Mouse (Mus musculus): ENCODE results near the gene Ppp1r14c. TPM values are rescaled to one million over a fixed set of nuclear protein-coding genes. Genes with fewer than 3 reads are reported as not detected.
"Not testable (repeated sequence)": the region's sequence is repeated elsewhere in the genome, so short reads cannot be mapped to it uniquely, and the experiment has no call there.

The Ppp1r14c gene
- polyA plus RNA-seq, 1 experiment from 2014 or later = 27.7 TPM

- Histone ChIP-seq H3K27me3 (no peaks in the 10 kb centered on the region), H3K27ac (replicated peaks) (no peak overlapping the region), H3K9ac (no peak overlapping the region), H3K4me1 (peaks cover 7% of the 10 kb centered on the region; the same call in 1 of the 2 replicates), H3K36me3 (no peaks in the 10 kb centered on the region), H3K4me3 (replicated peaks) (no peak overlapping the region), H3K9me3 (replicated peaks) (no peaks in the 10 kb centered on the region), H3K4me2 (replicated peaks) (no peak overlapping the region)
- 35% methylated on average over 3 of the region's 3 CpGs for WGBS
- no peak for ATAC-seq (ENCODE audit: insufficient number of reproducible peaks, low FRiP score, low TSS enrichment, low read depth)
Measured at GRCm38 (mm10) chr10:3427689-3428399, 62.0 kb downstream of the Ppp1r14c start.

- Histone ChIP-seq H3K9ac (no peak overlapping the region), H3K4me1 (no peaks in the 10 kb centered on the region), H3K27ac (replicated peaks) (no peak overlapping the region), H3K27me3 (no peaks in the 10 kb centered on the region), H3K4me2 (replicated peaks) (no peak overlapping the region), H3K9me3 (replicated peaks) (peaks cover 6% of the 10 kb centered on the region; the same call in 1 of the 2 replicates), H3K36me3 (0 out of 2 replicates have a peak, but pooled peaks cover 2% of the 10 kb centered on the region), H3K4me3 (replicated peaks) (no peak overlapping the region)
- WGBS = 94% methylated on average over 8 of the region's 8 CpGs
- ATAC-seq (ENCODE audit: insufficient number of reproducible peaks, low FRiP score, low TSS enrichment, low read depth) = no peak
Measured at GRCm38 (mm10) chr10:3434848-3435474, 69.1 kb downstream of the Ppp1r14c start.

GRCm38 (mm10) chr10:3440722-3441471 lies 75.0 kb downstream of the Ppp1r14c start:
- H3K4me2 ChIP-seq (replicated peaks) = no peak overlapping the region
- H3K36me3 ChIP-seq = no peaks in the 10 kb centered on the region
- no peak overlapping the region for H3K4me3 ChIP-seq (replicated peaks)
- H3K4me1 ChIP-seq = no peaks in the 10 kb centered on the region
- H3K27ac ChIP-seq (replicated peaks) = no peak overlapping the region
- H3K9me3 ChIP-seq (replicated peaks) = no peaks in the 10 kb centered on the region
- no peak overlapping the region for H3K9ac ChIP-seq
- WGBS = 43% methylated on average over 2 of the region's 2 CpGs
- no peak for ATAC-seq (ENCODE audit: insufficient number of reproducible peaks, low FRiP score, low TSS enrichment, low read depth)
- H3K27me3 ChIP-seq = no peaks in the 10 kb centered on the region

GRCm38 (mm10) chr10:3446748-3447147 lies 80.9 kb downstream of the Ppp1r14c start:
- H3K4me2 ChIP-seq (replicated peaks); H3K9ac ChIP-seq; H3K9me3 ChIP-seq (replicated peaks); H3K27ac ChIP-seq (replicated peaks); ATAC-seq (ENCODE audit: insufficient number of reproducible peaks, low FRiP score, low TSS enrichment, low read depth); H3K36me3 ChIP-seq; H3K27me3 ChIP-seq; H3K4me3 ChIP-seq (replicated peaks); H3K4me1 ChIP-seq: not testable (repeated sequence)
- 93% methylated on average over 10 of the region's 10 CpGs for WGBS

- Histone ChIP-seq H3K4me3 (replicated peaks) (no peak overlapping the region), H3K27ac (replicated peaks) (no peak overlapping the region), H3K36me3 (no peaks in the 10 kb centered on the region), H3K4me2 (replicated peaks) (no peak overlapping the region), H3K4me1 (no peaks in the 10 kb centered on the region), H3K9me3 (replicated peaks) (no peaks in the 10 kb centered on the region), H3K27me3 (no peaks in the 10 kb centered on the region), H3K9ac (no peak overlapping the region)
- WGBS = 86% methylated on average over 5 of the region's 5 CpGs
- no peak for ATAC-seq (ENCODE audit: insufficient number of reproducible peaks, low FRiP score, low TSS enrichment, low read depth)
Measured at GRCm38 (mm10) chr10:3448699-3449098, 82.8 kb downstream of the Ppp1r14c start.

GRCm38 (mm10) chr10:3451930-3452329 lies 86.1 kb downstream of the Ppp1r14c start:
- H3K4me2 ChIP-seq (replicated peaks) = no peak overlapping the region
- no peak overlapping the region for H3K27ac ChIP-seq (replicated peaks)
- 63% methylated on average over 4 of the region's 4 CpGs for WGBS
- no peak for ATAC-seq (ENCODE audit: insufficient number of reproducible peaks, low FRiP score, low TSS enrichment, low read depth)
- no peaks in the 10 kb centered on the region for H3K4me1 ChIP-seq
- H3K27me3 ChIP-seq = no peaks in the 10 kb centered on the region
- H3K9me3 ChIP-seq (replicated peaks) = no peaks in the 10 kb centered on the region
- no peak overlapping the region for H3K9ac ChIP-seq
- H3K36me3 ChIP-seq = no peaks in the 10 kb centered on the region
- no peak overlapping the region for H3K4me3 ChIP-seq (replicated peaks)

- H3K27ac ChIP-seq (replicated peaks) = no peak overlapping the region
- no peak overlapping the region for H3K4me3 ChIP-seq (replicated peaks)
- no peaks in the 10 kb centered on the region for H3K27me3 ChIP-seq
- no peak overlapping the region for H3K9ac ChIP-seq
- WGBS = 80% methylated on average over 3 of the region's 3 CpGs
- no peak for ATAC-seq (ENCODE audit: insufficient number of reproducible peaks, low FRiP score, low TSS enrichment, low read depth)
- H3K4me2 ChIP-seq (replicated peaks) = no peak overlapping the region
- H3K4me1 ChIP-seq = no peaks in the 10 kb centered on the region
- no peaks in the 10 kb centered on the region for H3K36me3 ChIP-seq
- H3K9me3 ChIP-seq (replicated peaks) = no peaks in the 10 kb centered on the region
Measured at GRCm38 (mm10) chr10:3452822-3453475, 87.1 kb downstream of the Ppp1r14c start.

- Histone ChIP-seq H3K4me1 (no peaks in the 10 kb centered on the region), H3K9ac (no peak overlapping the region), H3K27ac (replicated peaks) (no peak overlapping the region), H3K9me3 (replicated peaks) (no peaks in the 10 kb centered on the region), H3K36me3 (no peaks in the 10 kb centered on the region), H3K4me2 (replicated peaks) (no peak overlapping the region), H3K27me3 (no peaks in the 10 kb centered on the region), H3K4me3 (replicated peaks) (no peak overlapping the region)
- WGBS = 75% methylated on average over 1 of the region's 1 CpGs
- ATAC-seq (ENCODE audit: insufficient number of reproducible peaks, low FRiP score, low TSS enrichment, low read depth) = no peak
Measured at GRCm38 (mm10) chr10:3458686-3459085, 92.8 kb downstream of the Ppp1r14c start.

GRCm38 (mm10) chr10:3460841-3461240 lies 95.0 kb downstream of the Ppp1r14c start:
- no peak for ATAC-seq (ENCODE audit: insufficient number of reproducible peaks, low FRiP score, low TSS enrichment, low read depth)
- H3K9ac ChIP-seq = no peak overlapping the region
- no peaks in the 10 kb centered on the region for H3K4me1 ChIP-seq
- no peaks in the 10 kb centered on the region for H3K9me3 ChIP-seq (replicated peaks)
- H3K4me2 ChIP-seq (replicated peaks) = no peak overlapping the region
- 76% methylated on average over 1 of the region's 1 CpGs for WGBS
- no peaks in the 10 kb centered on the region for H3K36me3 ChIP-seq
- no peak overlapping the region for H3K27ac ChIP-seq (replicated peaks)
- H3K4me3 ChIP-seq (replicated peaks) = no peak overlapping the region
- no peaks in the 10 kb centered on the region for H3K27me3 ChIP-seq

- H3K36me3 ChIP-seq = no peaks in the 10 kb centered on the region
- ATAC-seq (ENCODE audit: insufficient number of reproducible peaks, low FRiP score, low TSS enrichment, low read depth) = no peak
- WGBS = 69% methylated on average over 4 of the region's 4 CpGs
Measured at GRCm38 (mm10) chr10:3466135-3466626, 100.3 kb downstream of the Ppp1r14c start.

GRCm38 (mm10) chr10:3468590-3468989 lies 102.7 kb downstream of the Ppp1r14c start:
- Histone ChIP-seq H3K36me3 (no peaks in the 10 kb centered on the region), H3K27ac (replicated peaks) (no peak overlapping the region), H3K4me2 (replicated peaks) (no peak overlapping the region), H3K9me3 (replicated peaks) (0 out of 2 replicates have a peak, but pooled peaks cover 3% of the 10 kb centered on the region), H3K4me3 (replicated peaks) (no peak overlapping the region), H3K27me3 (no peaks in the 10 kb centered on the region), H3K4me1 (no peaks in the 10 kb centered on the region), H3K9ac (no peak overlapping the region)
- WGBS = 82% methylated on average over 4 of the region's 4 CpGs
- ATAC-seq (ENCODE audit: insufficient number of reproducible peaks, low FRiP score, low TSS enrichment, low read depth) = no peak

More at GRCm38 (mm10) chr10:3466135-3466626, 100.3 kb downstream of the Ppp1r14c start:
- Histone ChIP-seq H3K4me3 (replicated peaks) (no peak overlapping the region), H3K27ac (replicated peaks) (no peak overlapping the region), H3K4me2 (replicated peaks) (no peak overlapping the region), H3K4me1 (no peaks in the 10 kb centered on the region), H3K9me3 (replicated peaks) (no peaks in the 10 kb centered on the region), H3K9ac (no peak overlapping the region), H3K27me3 (no peaks in the 10 kb centered on the region)

Measured in embryonic facial prominence, embryonic 15.5 days (tissue).